Mouse (Mus musculus): ENCODE measurements around the gene Skp1a. TPM values are rescaled to one million over a fixed set of nuclear protein-coding genes. Genes with fewer than 3 reads are reported as not detected.

Skp1a gene
- 10 to 100 TPM; 82.9 to 83.9 TPM for total RNA-seq (2023)

GRCm38 (mm10) chr11:52231606-52232541 lies at the start of gene Skp1a:
Gene Skp1a (plus strand): TSS chr11:52231995.

GRCm38 (mm10) chr11:52213887-52214286 lies 17.9 kb upstream of the Skp1a start, which contains the start of gene Olfr1371:
Gene Olfr1371 (minus strand): TSS chr11:52213987.

GRCm38 (mm10) chr11:52282774-52283595 lies 51.2 kb downstream of the Skp1a start, which contains the start of gene Tcf7:
Gene Tcf7 (minus strand): TSS chr11:52283014.

Other genes with a start within 250 kb of the Skp1a start
- 100 to 1,000 TPM; 137 to 152 TPM for gene Ube2b, start 231.2 kb upstream of the Skp1a start, total RNA-seq (2023)
- 1 to 10 TPM; 1.5 to 1.9 TPM for gene Cdkl3, start 227.8 kb upstream of the Skp1a start, total RNA-seq (2023)
- 100 to 1,000 TPM; 172 to 185 TPM for gene Ppp2ca, start 133.3 kb upstream of the Skp1a start, total RNA-seq (2023)
- not detected for gene Olfr1373, start 86.5 kb upstream of the Skp1a start, total RNA-seq (2023)
- not detected for gene Olfr1371, start 18.0 kb upstream of the Skp1a start, total RNA-seq (2023)
- gene Tcf7, start 51.0 kb downstream of the Skp1a start, total RNA-seq (2023): 1 to 10 TPM; 3.4 to 5.6 TPM
- 10 to 100 TPM; 64.7 to 67.4 TPM for gene Vdac1, start 128.9 kb downstream of the Skp1a start, total RNA-seq (2023)
- gene 9530068E07Rik, start 164.4 kb downstream of the Skp1a start, total RNA-seq (2023): 10 to 100 TPM; 70.7 to 84.6 TPM

All from monocyte, adult 59 days (primary cell).